Mouse (Mus musculus) spleen, postnatal 10 days (tissue): Measurements from ENCODE around the gene Dnmt3b.
"Not testable (repeated sequence)": the region's sequence is repeated elsewhere in the genome, so short reads cannot be mapped to it uniquely, and the experiment has no call there.

Source experiments
- DNase-seq, 2 experiments: peaks; one replicate each; pipeline ENCODE4 v3.0.0; 2021 to 2022; ENCODE audit warnings: low spot score in 2 of 2

The Dnmt3b gene

DNA sequence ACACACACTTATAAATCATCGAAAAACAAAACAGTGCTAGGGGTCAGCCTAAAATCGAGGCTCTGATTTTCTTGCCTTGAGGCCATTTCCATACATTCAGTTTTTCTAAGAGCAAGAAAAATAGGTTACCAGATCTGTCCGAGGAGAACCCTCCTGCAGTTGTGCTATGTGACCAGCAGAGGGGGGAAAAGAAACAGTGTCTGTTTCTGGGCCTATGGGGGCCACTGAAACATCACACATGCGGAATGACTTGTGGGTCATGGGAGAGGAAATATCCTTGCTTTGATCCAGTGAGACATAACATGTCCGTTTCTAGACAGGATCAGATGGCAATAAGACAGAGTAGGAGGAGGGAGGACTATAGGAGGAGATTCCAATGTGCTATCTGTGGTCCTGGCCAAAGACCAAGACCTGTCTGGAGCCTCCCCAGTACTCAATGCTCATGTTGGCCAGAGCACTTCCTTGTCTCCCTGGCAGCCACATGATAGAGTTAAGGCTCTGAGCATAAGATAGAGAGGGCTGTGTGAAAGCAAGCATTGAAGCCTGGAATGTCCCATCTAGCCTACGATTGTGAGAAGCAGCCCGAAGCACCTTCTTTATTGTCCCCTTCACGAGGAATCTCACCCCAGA lies 61.6 kb downstream of the Dnmt3b start:
- DNase-seq = peak in 1 of 2 experiments; percentile 47

DNA sequence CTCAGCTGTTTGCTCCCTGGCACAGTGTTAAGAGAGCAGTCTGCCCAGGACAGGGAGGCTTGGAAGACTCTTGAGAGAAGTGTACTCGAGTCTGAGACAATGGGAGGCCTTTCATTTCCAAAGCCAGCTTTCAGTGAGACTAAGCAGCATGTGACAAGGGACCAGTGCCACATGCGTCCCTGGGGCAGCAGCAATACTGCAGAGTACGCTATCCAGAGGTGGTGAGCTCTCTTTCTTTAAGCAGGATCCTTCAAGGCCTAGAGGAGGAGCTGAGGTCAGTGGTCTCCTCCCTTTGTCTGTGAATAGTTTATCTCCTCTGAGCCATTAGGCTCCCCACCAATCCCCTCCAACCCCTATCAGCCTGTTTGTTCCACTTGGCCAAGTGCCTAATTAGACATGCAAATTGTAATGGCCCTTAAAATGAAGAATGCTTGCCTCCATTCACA lies 63.4 kb downstream of the Dnmt3b start:
- no peak for DNase-seq

DNA sequence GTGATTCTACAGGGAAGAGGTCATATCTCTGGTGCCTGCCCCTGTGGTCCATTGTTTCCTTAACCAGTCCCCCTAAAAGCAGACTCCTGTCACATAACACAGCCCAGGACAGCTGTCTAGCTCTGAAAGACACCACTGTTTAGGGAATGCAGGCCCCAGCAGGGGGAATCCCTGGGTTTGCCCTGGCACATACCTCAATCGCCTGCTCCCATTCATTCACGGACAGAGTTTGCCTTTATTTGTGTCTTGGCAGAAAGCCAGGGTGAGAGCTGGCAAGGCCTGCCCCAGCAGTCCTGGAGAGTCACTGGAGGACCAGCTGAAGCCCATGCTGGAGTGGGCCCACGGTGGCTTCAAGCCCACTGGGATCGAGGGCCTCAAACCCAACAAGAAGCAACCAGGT lies 64.0 kb downstream of the Dnmt3b start:
- peak in 1 of 2 experiments; percentile 21 for DNase-seq

DNA sequence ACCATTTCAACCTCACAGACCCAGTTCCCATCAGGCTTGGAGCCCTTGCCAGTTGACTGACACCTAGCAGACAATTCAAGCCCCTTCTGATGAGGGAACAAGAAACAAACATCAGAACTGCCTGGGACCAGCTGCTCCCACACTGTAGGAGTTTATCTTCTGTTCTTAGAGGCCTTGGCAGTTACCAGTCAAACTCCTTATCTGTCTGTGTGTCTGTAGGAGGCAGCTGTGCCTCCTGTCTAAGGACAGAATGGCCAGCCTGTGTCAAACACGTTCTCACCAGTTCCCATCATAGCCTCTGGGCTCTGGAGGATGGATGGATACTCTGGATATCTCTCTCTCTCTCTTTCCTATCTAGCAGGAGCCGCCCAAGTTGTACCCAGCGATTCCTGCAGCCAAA lies 68.6 kb downstream of the Dnmt3b start:
- not testable (repeated sequence) for DNase-seq

DNA sequence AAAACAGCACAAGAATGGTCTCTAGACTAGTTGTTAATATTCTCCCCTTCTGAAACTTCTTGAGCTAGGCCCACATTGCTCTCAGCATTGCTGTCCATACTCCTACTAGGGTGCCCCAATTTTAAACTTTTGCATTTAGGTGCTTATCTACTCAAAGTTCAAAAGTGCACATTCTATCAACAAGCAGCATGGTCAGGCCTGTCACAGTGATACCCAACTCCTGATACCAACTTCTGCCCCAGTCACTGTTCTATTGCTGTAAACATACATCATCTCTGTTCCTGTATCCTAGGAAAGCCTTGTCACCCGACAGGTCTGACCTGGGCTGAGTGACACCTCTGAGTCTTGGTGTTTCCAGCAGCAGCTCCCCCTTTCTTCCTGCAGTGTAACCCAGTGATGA lies 73.8 kb downstream of the Dnmt3b start:
- no peak for DNase-seq

DNA sequence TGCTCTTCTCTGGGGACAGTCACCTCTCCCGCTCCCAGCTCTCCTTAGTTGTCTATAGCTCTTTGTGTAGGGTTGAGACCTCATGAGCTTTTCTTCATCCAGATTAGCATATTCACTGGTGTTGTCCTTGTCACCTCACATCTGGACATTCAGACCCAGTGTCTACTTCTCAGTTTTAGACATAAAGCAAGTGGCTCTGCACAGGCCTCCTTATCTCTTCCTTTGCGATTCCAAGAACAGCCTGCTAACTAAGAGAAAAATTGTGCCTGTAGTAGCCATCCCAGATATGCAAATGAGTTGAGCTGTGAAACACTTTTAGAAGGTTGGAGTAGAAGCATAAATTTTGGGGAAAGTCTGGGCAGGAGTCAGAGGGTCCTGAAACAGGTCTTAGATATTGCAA lies 75.2 kb downstream of the Dnmt3b start:
- DNase-seq = no peak

DNA sequence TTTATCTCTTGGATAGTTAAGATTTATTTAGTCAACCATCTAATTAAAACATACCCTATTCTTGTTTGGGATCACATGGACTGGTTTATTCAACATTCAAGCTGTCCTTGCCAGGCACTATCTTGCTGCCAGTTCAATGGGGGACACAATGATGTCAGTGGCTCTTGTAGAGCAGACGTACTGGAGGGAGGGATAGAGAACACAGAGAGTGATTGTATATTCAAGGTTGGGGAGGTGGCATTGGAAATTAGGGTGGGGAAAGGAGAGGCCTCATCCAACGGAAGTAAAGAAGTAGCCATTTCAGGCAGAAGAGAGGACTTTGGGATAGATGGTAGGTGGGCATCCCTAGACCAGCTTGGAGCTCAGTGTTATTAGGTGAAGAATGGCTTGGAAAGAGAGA lies 75.6 kb downstream of the Dnmt3b start:
- no peak for DNase-seq

DNA sequence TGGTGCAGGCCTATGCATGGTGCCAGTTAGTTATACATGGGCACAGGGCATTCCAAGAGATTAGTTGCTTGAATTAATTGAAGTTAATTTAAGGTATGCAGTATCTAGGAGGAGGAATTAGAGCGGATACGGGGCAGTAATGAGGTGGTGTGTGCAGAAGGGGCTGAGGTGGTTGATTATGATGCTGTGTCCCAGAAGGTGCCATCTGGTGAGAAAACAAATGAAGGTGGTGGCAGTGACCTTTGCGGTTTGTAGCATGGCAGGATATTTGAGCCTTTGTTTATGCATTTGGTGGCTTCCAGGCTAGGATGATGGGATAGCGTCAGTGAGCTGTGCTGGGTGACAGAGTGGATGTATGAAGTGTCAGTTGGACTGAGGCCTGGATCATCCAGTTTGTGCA lies 76.0 kb downstream of the Dnmt3b start:
- no peak for DNase-seq

DNA sequence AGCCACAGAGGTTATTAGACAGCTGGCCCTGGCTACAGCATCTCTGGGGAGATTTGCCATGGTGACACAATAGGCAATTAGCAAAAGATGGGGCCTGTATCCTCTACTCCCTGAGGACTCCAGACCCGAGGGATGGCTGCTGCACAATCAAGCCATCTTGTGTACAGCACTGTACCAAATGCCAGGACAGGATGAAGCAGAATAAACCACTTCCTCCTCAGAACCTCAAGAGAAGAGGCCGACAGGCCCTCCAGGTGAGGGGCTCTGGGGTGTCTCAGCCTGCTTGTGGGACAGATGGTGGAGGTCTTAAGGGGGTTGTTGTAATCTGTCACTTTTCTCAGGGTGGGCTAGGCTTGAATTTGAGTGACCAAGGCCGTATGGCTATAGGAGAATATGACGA lies 84.8 kb downstream of the Dnmt3b start:
- DNase-seq = no peak
